Mouse (Mus musculus): ENCODE results near the gene Foxp1. TPM values are rescaled to one million over a fixed set of nuclear protein-coding genes. Genes with fewer than 3 reads are reported as not detected.

Gene Foxp1
- polyA plus RNA-seq, 1 experiment from 2014 or later = 141 TPM

DNA sequence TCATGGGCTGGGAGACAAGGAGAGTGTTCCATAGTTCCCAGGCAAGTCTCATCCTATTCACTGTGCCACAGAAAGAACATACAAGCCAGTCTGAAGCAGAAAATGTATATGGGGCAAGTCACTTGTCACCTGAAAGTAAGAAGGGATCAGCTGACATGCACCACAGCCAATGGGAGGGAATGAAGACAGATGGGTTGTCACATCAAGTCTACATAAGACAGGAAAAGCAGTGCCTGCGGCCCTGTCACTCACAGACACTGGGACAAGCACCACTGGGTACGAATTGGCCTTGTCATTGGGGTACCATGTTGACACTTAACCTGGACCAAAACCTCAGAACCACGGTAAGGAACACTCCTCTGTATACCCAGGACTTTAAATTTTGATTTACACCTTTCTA is 216.8 kb downstream of the Foxp1 start:
- Histone ChIP-seq H3K9me3 (no peaks in the 10 kb centered on the region), H3K27me3 (peaks cover 12% of the 10 kb centered on the region; the same call in 1 of the 2 replicates), H3K27ac (no peak overlapping the region), H3K4me3 (no peak overlapping the region), H3K36me3 (peaks cover 11% of the 10 kb centered on the region; the same call in 1 of the 2 replicates), H3K9ac (no peak overlapping the region), H3K4me2 (replicated peaks) (no peak overlapping the region), H3K4me1 (0 out of 2 replicates have a peak, but pooled peaks cover 19% of the 10 kb centered on the region)
- 84% methylated on average over 3 of the region's 3 CpGs for WGBS
- no peak for ATAC-seq (ENCODE audit: low FRiP score, low read depth)

DNA sequence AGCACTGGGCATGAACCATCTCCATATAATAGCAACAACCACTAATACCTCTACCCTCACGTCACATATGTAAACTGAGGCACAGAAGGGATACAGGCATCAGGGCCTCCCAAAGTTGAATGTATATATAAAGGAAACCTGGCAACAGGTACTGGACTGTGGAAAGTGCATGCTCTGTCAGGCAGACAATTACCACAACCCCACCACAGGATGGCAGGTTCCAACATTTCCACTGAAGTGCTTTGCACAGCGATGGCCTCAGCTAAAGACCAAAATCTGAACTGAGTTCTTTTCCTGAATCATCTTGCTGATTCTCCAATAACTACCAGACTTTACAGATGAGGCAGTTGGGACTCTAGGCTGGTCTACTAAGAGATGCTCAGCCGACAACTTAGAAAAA is 217.3 kb downstream of the Foxp1 start:
- Histone ChIP-seq H3K27ac (no peak overlapping the region), H3K4me1 (0 out of 2 replicates have a peak, but pooled peaks cover 13% of the 10 kb centered on the region), H3K9me3 (no peaks in the 10 kb centered on the region), H3K36me3 (peaks cover 11% of the 10 kb centered on the region; the same call in 1 of the 2 replicates), H3K4me2 (replicated peaks) (no peak overlapping the region), H3K4me3 (no peak overlapping the region), H3K27me3 (peaks cover 12% of the 10 kb centered on the region; the same call in 1 of the 2 replicates), H3K9ac (no peak overlapping the region)
- 91% methylated on average over 3 of the region's 3 CpGs for WGBS
- ATAC-seq (ENCODE audit: low FRiP score, low read depth) = no peak

DNA sequence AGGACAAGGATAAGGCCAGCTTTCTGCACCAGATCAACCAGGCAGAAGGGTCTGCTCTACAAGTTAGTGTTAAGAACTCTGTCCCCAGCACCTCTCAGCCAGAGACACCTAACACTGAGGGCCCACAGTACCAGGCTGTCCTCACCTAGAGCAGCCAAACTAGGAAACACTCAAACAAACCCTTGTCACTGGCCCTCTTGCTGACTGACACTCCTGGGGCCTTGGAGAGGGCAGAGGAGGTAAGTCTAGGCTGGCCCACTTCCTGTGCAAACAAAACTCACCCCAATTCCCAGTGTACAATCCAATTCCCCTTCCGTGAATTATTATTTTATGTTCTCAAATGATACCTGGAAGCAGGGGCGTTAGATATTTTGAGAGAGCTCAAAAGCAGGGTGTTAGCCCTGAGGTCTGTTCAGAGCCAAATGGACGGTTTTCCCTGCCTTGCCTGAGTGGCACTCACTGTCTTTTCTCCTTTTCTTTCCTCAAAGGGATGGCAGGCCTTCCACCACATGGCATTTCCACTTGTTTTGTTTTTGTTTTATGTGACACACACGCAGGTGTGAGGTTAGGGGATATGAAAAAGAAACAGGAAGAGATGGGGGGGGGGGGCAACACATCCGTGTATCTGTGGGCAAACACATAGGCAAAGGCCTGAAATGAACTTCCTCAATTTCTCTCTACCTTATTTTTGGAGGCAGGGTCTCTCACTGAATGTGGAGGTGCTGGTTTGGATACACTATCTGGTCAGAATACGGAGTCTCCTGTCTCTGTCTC is 219.7 kb downstream of the Foxp1 start:
- Histone ChIP-seq H3K27me3 (0 out of 2 replicates have a peak, but pooled peaks cover 6% of the 10 kb centered on the region), H3K9ac (no peak overlapping the region), H3K4me1 (peaks cover 11% of the 10 kb centered on the region; the same call in 1 of the 2 replicates), H3K4me2 (replicated peaks) (no peak overlapping the region), H3K9me3 (no peaks in the 10 kb centered on the region), H3K36me3 (peaks cover 6% of the 10 kb centered on the region; the same call in 1 of the 2 replicates), H3K4me3 (no peak overlapping the region), H3K27ac (no peak overlapping the region)
- WGBS = 84% methylated on average over 6 of the region's 6 CpGs
- ATAC-seq (ENCODE audit: low FRiP score, low read depth) = no peak

DNA sequence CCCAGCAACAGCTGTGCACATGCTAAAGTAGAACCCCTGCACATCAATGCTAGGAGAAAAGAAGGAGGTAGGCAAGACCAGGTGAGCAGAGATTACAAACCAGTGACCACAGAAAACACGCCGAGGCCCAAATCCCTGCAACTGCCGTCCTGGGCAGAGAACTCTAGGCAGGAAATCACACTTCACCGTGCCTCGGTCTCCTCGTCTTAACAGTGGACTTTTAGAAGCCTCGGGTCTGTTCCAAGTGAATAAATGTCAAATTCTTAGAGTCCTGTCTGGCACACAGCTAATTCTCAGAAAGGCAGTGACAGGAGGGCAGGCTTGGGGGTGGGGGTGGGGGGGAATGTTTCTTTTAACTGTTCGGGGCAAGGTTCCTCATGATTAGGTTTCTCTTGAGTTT is 220.6 kb downstream of the Foxp1 start:
- Histone ChIP-seq H3K36me3 (no peaks in the 10 kb centered on the region), H3K9me3 (no peaks in the 10 kb centered on the region), H3K4me2 (replicated peaks) (no peak overlapping the region), H3K4me3 (no peak overlapping the region), H3K4me1 (peaks cover 11% of the 10 kb centered on the region; the same call in 1 of the 2 replicates), H3K27ac (no peak overlapping the region), H3K9ac (no peak overlapping the region), H3K27me3 (0 out of 2 replicates have a peak, but pooled peaks cover 6% of the 10 kb centered on the region)
- 62% methylated on average over 8 of the region's 8 CpGs for WGBS
- ATAC-seq (ENCODE audit: low FRiP score, low read depth) = no peak

DNA sequence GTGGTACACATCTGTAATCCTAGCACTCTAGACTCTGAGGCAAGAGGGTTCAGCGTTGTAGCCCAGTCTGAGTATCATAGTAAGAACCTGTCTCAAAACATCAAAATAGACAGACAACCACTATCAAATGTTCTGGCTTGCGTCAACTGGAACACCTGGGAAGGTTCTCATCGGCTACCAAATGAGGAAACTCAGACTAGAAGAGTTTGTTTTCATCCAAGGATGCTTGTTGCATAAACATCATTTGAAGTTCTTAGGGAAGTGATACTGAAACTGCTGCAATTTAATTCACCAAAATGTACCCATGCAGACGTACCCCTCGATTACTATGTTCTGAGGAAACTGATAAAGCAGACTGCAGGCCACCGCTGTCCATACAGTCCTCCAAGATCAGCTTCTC is 222.3 kb downstream of the Foxp1 start:
- Histone ChIP-seq H3K27ac (no peak overlapping the region), H3K4me1 (peaks cover 21% of the 10 kb centered on the region), H3K9ac (no peak overlapping the region), H3K27me3 (0 out of 2 replicates have a peak, but pooled peaks cover 4% of the 10 kb centered on the region), H3K4me3 (no peak overlapping the region), H3K36me3 (no peaks in the 10 kb centered on the region), H3K4me2 (replicated peaks) (no peak overlapping the region), H3K9me3 (no peaks in the 10 kb centered on the region)
- no peak for ATAC-seq (ENCODE audit: low FRiP score, low read depth)
- WGBS = 90% methylated on average over 6 of the region's 6 CpGs

DNA sequence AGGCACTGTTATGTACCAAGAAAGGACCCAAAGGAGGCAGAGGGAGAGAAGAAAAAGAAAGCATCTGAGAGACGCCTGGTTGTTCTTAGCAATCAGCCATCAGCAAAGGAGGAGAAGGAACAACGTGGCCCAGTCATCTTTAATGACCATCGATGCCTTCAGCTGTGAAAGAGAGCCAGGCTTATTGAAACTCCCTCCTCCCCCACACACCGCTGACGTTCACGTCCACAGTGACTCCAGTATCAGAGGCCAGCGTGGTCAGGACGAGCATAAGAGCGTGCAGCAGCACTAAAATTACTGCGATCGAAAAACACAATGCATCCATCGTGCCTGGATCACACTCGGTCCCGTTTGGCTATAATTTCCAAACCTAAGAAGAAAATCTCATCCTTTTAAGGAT is 223.3 kb downstream of the Foxp1 start:
- ATAC-seq (ENCODE audit: low FRiP score, low read depth) = no peak
- Histone ChIP-seq H3K36me3 (no peaks in the 10 kb centered on the region), H3K4me2 (replicated peaks) (no peak overlapping the region), H3K4me1 (peaks cover 23% of the 10 kb centered on the region), H3K4me3 (no peak overlapping the region), H3K9me3 (no peaks in the 10 kb centered on the region), H3K27ac (no peak overlapping the region), H3K9ac (no peak overlapping the region), H3K27me3 (0 out of 2 replicates have a peak, but pooled peaks cover 3% of the 10 kb centered on the region)
- 81% methylated on average over 14 of the region's 14 CpGs for WGBS

DNA sequence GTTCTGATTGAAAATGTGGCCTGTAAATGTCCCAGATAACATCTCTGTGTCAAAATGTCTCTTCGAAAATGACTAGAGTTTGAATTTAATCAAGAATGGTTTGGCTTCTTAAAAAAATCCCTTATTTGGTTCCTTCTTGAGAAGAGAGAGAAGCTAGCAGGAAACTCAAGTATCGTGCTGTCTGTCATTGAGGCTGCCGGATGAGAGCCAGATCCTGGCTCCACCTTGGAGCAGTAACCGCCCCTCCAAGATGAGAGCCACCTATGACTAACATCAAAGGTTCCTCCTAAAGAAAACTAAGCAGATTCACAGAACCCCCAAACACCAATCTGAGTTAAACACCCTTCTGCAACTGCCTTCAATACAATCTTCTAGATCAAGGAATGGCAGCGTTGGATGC is 225.0 kb downstream of the Foxp1 start:
- Histone ChIP-seq H3K4me3 (no peak overlapping the region), H3K4me2 (replicated peaks) (no peak overlapping the region), H3K4me1 (peaks cover 22% of the 10 kb centered on the region), H3K9me3 (no peaks in the 10 kb centered on the region), H3K9ac (no peak overlapping the region), H3K27ac (no peak overlapping the region), H3K27me3 (no peaks in the 10 kb centered on the region), H3K36me3 (no peaks in the 10 kb centered on the region)
- no peak for ATAC-seq (ENCODE audit: low FRiP score, low read depth)
- 76% methylated on average over 5 of the region's 5 CpGs for WGBS

DNA sequence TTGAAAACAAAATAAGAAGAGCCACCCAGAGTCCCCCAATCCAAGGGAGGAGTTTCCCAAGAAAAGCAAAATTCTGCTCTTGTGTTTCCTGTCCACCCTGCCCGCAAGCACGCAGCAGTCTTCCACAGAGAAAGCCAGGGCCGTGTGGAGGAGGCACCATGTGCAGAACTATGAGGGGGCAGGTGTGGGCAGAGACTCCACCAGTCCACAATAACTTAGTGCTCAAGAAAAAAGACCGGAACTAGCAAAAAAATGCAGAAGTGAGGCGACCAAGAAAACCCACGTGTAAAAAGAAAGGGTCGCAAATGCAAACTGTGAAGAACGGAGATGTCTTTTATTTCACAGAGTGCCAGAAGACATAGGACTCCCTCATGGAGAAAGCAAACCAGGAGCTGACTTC is 227.0 kb downstream of the Foxp1 start:
- ATAC-seq (ENCODE audit: low FRiP score, low read depth) = no peak
- H3K27ac ChIP-seq = peak overlapping the region; percentile 22; the same call in 1 of the 2 replicates

DNA sequence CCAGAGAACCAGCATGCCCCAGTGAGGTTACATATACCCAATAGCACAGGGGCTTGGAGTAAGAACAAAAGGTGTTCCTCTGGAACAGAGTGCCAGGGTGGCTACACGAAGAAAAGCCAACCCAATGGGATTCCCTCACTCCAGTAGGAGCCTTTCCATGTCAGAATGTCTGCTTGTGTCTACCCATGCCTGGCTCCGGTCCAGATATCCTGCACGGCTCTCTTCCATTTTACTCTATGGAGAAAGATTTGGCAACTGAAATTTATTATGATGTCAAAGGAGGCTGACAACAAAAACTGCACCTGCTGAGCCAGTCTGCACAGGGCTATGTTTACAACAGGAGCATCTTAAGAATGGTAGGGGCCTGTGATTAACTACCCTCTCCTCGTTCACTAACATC is 233.3 kb downstream of the Foxp1 start:
- no peak overlapping the region for H3K27ac ChIP-seq
- no peak overlapping the region for H3K4me3 ChIP-seq
- H3K4me2 ChIP-seq (replicated peaks) = no peak overlapping the region
- no peaks in the 10 kb centered on the region for H3K27me3 ChIP-seq
- ATAC-seq (ENCODE audit: low FRiP score, low read depth) = no peak
- H3K9me3 ChIP-seq = no peaks in the 10 kb centered on the region
- no peaks in the 10 kb centered on the region for H3K36me3 ChIP-seq
- 67% methylated on average over 4 of the region's 4 CpGs for WGBS
- no peak overlapping the region for H3K9ac ChIP-seq
- peaks cover 8% of the 10 kb centered on the region; the same call in 1 of the 2 replicates for H3K4me1 ChIP-seq

More for the DNA sequence above, 227.0 kb downstream of the Foxp1 start:
- WGBS = 75% methylated on average over 8 of the region's 8 CpGs
- Histone ChIP-seq H3K36me3 (no peaks in the 10 kb centered on the region), H3K9me3 (no peaks in the 10 kb centered on the region), H3K4me3 (no peak overlapping the region), H3K4me1 (peaks cover 12% of the 10 kb centered on the region), H3K9ac (no peak overlapping the region), H3K27me3 (no peaks in the 10 kb centered on the region), H3K4me2 (replicated peaks) (no peak overlapping the region)

DNA sequence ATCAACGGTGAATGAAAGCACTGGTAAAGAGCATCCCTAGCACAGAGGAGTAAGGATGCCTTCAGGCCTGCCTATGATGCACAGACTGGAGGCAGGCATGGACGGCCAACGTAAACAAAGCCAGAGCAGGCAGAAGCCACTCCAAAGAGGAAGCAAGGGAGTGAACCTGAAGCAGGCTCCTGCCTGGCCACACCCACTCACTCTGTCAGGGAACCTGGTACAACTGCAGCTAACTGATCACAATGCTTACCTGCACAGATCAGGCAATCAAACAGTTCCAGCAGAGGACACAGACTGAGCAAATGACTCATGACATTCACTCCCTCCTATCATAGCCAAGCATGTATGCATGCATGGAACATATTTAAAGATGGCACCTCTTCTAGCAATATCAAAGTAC is 237.5 kb downstream of the Foxp1 start:
- Histone ChIP-seq H3K9ac (no peak overlapping the region), H3K27me3 (no peaks in the 10 kb centered on the region), H3K36me3 (no peaks in the 10 kb centered on the region), H3K27ac (no peak overlapping the region), H3K4me1 (peaks cover 9% of the 10 kb centered on the region; the same call in 1 of the 2 replicates), H3K4me3 (no peak overlapping the region), H3K4me2 (replicated peaks) (no peak overlapping the region), H3K9me3 (no peaks in the 10 kb centered on the region)
- no peak for ATAC-seq (ENCODE audit: low FRiP score, low read depth)
- WGBS = 58% methylated on average over 3 of the region's 3 CpGs

DNA sequence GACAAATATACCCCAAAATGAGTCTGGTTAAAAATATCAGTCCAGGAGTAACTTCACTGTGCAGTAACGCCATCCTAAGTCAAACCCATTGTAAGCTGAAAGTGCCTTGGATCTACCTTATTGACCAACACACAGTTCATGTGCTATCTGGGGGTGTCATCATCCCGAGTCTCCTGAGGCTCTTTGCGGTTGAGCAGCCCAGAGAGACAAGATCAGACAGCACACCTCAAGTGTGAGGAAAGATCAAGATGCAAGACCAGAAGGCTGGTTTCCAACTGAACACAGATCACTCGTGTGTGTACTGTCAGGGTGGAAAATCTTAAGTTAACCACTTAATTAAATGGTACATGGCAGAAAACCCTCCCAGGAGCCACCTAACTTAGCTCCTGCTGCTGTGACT is 238.5 kb downstream of the Foxp1 start:
- no peak overlapping the region for H3K9ac ChIP-seq
- no peak overlapping the region for H3K27ac ChIP-seq
- ATAC-seq (ENCODE audit: low FRiP score, low read depth) = no peak
- H3K36me3 ChIP-seq = no peaks in the 10 kb centered on the region
- 75% methylated on average over 4 of the region's 4 CpGs for WGBS
- no peak overlapping the region for H3K4me2 ChIP-seq (replicated peaks)
- no peak overlapping the region for H3K4me3 ChIP-seq
- H3K9me3 ChIP-seq = no peaks in the 10 kb centered on the region
- no peaks in the 10 kb centered on the region for H3K27me3 ChIP-seq
- peaks cover 9% of the 10 kb centered on the region; the same call in 1 of the 2 replicates for H3K4me1 ChIP-seq

DNA sequence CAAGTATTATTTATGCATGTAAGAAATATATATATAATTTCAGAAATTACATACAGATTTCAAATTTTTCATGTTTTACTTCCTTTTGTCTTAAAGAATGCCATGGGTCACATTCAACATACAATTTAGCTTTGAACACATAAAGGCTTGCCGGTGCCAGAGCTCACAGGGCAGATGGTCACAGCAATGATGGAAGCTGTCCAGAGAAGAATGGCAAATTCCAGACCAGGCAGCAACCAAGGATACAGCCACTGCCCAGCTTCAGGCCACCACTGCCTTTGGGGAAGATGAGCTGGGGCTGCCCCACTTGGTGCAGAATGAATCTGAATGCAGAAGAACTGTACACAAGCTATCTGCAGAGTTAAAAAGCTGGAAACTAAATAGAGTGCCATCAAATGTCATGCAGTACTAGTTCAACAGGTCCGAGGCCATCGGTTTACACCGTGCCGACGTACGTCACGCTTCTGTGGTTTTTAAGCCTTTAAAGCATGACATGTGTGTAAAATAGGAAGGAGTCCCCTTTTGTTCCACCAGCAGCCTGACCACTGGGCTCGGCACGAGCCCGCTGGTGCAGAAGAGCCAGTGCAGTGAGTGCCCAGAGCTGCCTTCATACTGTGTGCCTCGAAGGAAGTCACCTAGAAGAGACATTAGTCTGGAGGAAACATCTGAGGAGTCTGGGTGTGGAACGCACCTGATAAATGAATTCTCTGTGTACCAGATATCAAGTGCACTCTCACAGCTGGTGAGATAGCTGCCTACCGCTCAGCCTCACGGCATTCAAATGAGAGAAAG is 239.5 kb downstream of the Foxp1 start:
- peaks cover 9% of the 10 kb centered on the region; the same call in 1 of the 2 replicates for H3K4me1 ChIP-seq
- no peak overlapping the region for H3K4me2 ChIP-seq (replicated peaks)
- H3K4me3 ChIP-seq = no peak overlapping the region
- H3K27me3 ChIP-seq = no peaks in the 10 kb centered on the region
- H3K9ac ChIP-seq = no peak overlapping the region
- no peak overlapping the region for H3K27ac ChIP-seq
- WGBS = 86% methylated on average over 15 of the region's 15 CpGs
- H3K9me3 ChIP-seq = no peaks in the 10 kb centered on the region
- no peak for ATAC-seq (ENCODE audit: low FRiP score, low read depth)
- no peaks in the 10 kb centered on the region for H3K36me3 ChIP-seq
